Mouse (Mus musculus) ovary, postnatal 10 days (tissue): ENCODE data around the gene Rnase11.

Experiments
- DNase-seq: peaks from one replicate; pipeline ENCODE4 v3.0.0; 2022; ENCODE audit warnings: low spot score

Gene Rnase11

GRCm38 (mm10) chr14:51050063-51050462, at the start of gene Rnase11:
TSS of gene Rnase11 (minus strand) at chr14:51050163.
- DNase-seq: no peak

- DNase-seq: no peak
Observed at GRCm38 (mm10) chr14:51098921-51099320, 49.0 kb upstream of the Rnase11 start.

- DNase-seq: peak; percentile 39
Observed at GRCm38 (mm10) chr14:51098300-51098699, 48.3 kb upstream of the Rnase11 start.

- DNase-seq: no peak
Observed at GRCm38 (mm10) chr14:51095736-51096524, 46.0 kb upstream of the Rnase11 start.

GRCm38 (mm10) chr14:51094921-51095320, 45.0 kb upstream of the Rnase11 start:
- DNase-seq: no peak

- DNase-seq: no peak
Observed at GRCm38 (mm10) chr14:51094096-51094875, 44.3 kb upstream of the Rnase11 start.

GRCm38 (mm10) chr14:51093496-51093895, 43.5 kb upstream of the Rnase11 start:
- DNase-seq: no peak

- DNase-seq: no peak
Observed at GRCm38 (mm10) chr14:51092073-51092620, 42.2 kb upstream of the Rnase11 start.

GRCm38 (mm10) chr14:51090921-51091900, 41.2 kb upstream of the Rnase11 start, which contains the start of the genes Rnase4 and Ang:
TSS of gene Rnase4 (plus strand) at chr14:51091077.
TSS of gene Ang (plus strand) at chr14:51091150.
- DNase-seq: peak; percentile 27

- DNase-seq: peak; percentile 84
Observed at GRCm38 (mm10) chr14:51090077-51090781, 40.3 kb upstream of the Rnase11 start.

- no peak for DNase-seq
Observed at GRCm38 (mm10) chr14:51089674-51090076, 39.7 kb upstream of the Rnase11 start.

GRCm38 (mm10) chr14:51088970-51089673, 39.2 kb upstream of the Rnase11 start:
- peak; percentile 98 for DNase-seq

- peak; percentile 59 for DNase-seq
Observed at GRCm38 (mm10) chr14:51088166-51088969, 38.4 kb upstream of the Rnase11 start.

- DNase-seq: no peak
Observed at GRCm38 (mm10) chr14:51087762-51088161, 37.8 kb upstream of the Rnase11 start.

- no peak for DNase-seq
Observed at GRCm38 (mm10) chr14:51085911-51086310, 35.9 kb upstream of the Rnase11 start.

GRCm38 (mm10) chr14:51085086-51085485, 35.1 kb upstream of the Rnase11 start:
- DNase-seq: no peak

GRCm38 (mm10) chr14:51083805-51084204, 33.8 kb upstream of the Rnase11 start:
- no peak for DNase-seq

- no peak for DNase-seq
Observed at GRCm38 (mm10) chr14:51082599-51083581, 32.9 kb upstream of the Rnase11 start.
